Mouse (Mus musculus) stomach, embryonic 16.5 days (tissue): ENCODE measurements at regions not wholly inside any gene's neighbourhood (a gene's known extent, or its start where the extent isn't known, plus 50 kb on each side); places are given as distances from the start of the nearest gene placed in this dataset.

Experiments
- ATAC-seq: fragments of 200-750 bp; cut with Nextera tagmentation; 2 replicates; pipeline ENCODE4 v1.8.0; 2017; ENCODE audit warnings: moderate number of reproducible peaks, moderate TSS enrichment; ENCODE audit not compliant: insufficient read depth, low FRiP score
- H3K27ac ChIP-seq: fragments of 300-500 bp; sonication (generic); 2 replicates; pipeline ENCODE4 v1.5.1; 2014; ENCODE audit warnings: low read length
- H3K27me3 ChIP-seq: fragments of 300-500 bp; sonication (generic); 2 replicates; pipeline ENCODE4 v1.6.1; 2014; ENCODE audit warnings: low read length, control low read depth, mixed read lengths; ENCODE audit not compliant: control insufficient read depth, insufficient read depth
- H3K36me3 ChIP-seq: fragments of 300-500 bp; sonication (generic); 2 replicates; pipeline ENCODE4 v1.6.1; 2014; ENCODE audit warnings: low read length; ENCODE audit not compliant: control insufficient read depth, insufficient read depth
- H3K4me1 ChIP-seq: fragments of 300-500 bp; sonication (generic); 2 replicates; pipeline ENCODE4 v1.6.1; 2014; ENCODE audit warnings: low read length, control low read depth, mixed read lengths; ENCODE audit not compliant: control insufficient read depth, insufficient read depth
- H3K4me2 ChIP-seq: fragments of 300-500 bp; sonication (generic); 2 replicates; pipeline ENCODE4 v1.6.1; 2014; ENCODE audit warnings: low read depth, low read length, mixed read lengths
- H3K4me3 ChIP-seq: fragments of 300-500 bp; sonication (generic); replicated peaks from 2 replicates; pipeline ENCODE4 v1.5.1; 2014; ENCODE audit warnings: mild to moderate bottlenecking, low read length
- H3K9ac ChIP-seq: fragments of 300-500 bp; sonication (generic); 2 replicates; pipeline ENCODE4 v1.6.1; 2014; ENCODE audit warnings: low read length
- H3K9me3 ChIP-seq: fragments of 300-500 bp; sonication (generic); replicated peaks from 2 replicates; pipeline ENCODE4 v1.6.1; 2016; ENCODE audit warnings: low read length, control low read depth; ENCODE audit not compliant: control insufficient read depth
- WGBS: fragments of 180-500 bp; shearing (Covaris S2); extraction: QIAGEN DNeasy Blood & Tissue Kit; methylation state at CpG from one replicate; pipeline ENCODE4 v1.1.7; 2014; 5-methylcytosine and 5-hydroxymethylcytosine counted together

DNA sequence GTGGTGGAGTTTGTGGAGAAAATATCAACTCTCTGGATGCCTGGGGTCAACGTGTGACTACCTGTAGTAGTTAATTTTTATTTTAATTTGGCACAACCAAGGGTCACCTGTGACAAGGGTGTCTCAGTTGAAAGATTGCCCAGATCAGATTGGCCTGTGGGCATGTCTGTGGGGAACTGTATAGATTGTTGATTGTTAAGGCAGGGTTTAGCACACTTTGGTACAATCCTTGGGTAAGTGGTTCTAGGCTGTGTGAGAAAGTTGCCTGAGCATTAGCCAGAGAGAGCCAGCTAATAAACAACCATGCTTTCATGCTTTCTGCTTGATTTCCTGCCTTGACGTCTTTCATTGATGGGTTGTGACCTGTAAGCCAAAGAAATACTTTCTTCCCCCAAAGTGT is 229.3 kb downstream of the Tex36 start:
- Histone ChIP-seq H3K4me3 (no peak overlapping the region), H3K27me3 (no peaks in the 10 kb centered on the region), H3K4me2 (no peak overlapping the region), H3K27ac (no peak overlapping the region), H3K9ac (no peak overlapping the region), H3K36me3 (no peaks in the 10 kb centered on the region), H3K4me1 (no peaks in the 10 kb centered on the region), H3K9me3 (no peaks in the 10 kb centered on the region)
- no peak for ATAC-seq
- 54% methylated on average over 2 of the region's 2 CpGs for WGBS

DNA sequence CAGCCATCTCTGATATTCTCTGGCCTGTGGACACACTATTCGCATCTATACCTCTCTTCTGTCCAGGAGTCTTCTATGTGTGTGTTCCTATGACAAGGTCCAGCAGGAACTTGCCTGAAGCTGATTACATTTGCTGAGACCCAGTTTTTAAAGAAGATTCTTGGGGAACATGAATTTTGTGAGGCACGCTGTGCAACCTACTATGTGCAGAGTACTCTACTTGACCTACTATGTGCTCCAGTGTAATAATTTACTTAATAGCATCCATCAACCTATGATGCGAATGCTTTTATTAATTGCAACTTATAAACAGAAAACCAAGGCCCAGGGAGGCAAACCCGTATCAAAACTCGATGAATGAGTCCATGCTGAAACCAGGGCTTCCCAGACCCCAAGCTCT is 231.4 kb downstream of the Tex36 start:
- no peaks in the 10 kb centered on the region for H3K36me3 ChIP-seq
- no peak for ATAC-seq

DNA sequence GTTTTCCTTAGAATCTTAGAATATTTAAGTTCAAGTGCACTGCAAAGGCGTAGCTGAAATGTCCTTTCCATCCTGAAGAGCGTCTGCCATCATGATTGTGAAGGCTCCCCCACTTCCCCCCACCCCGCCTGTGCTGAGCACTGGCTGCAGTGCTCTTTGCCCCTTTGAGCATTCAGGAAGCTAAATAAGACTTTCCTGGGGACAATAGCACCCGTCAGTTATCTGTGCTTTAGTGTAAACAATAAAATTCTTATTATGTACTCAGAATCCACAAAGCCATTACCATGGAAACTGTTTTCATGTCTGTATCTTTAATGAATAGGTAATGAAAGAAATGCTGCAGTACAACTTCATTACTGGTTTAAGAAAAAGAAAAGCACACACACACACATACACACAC is 237.4 kb downstream of the Tex36 start:
- ATAC-seq: no peak
- no peak overlapping the region for H3K4me3 ChIP-seq
- H3K9me3 ChIP-seq: no peaks in the 10 kb centered on the region
- H3K27ac ChIP-seq: no peak overlapping the region
- H3K4me2 ChIP-seq: no peak overlapping the region
- H3K36me3 ChIP-seq: no peaks in the 10 kb centered on the region
- H3K9ac ChIP-seq: no peak overlapping the region
- WGBS: 29% methylated on average over 4 of the region's 4 CpGs
- H3K4me1 ChIP-seq: no peaks in the 10 kb centered on the region
- H3K27me3 ChIP-seq: no peaks in the 10 kb centered on the region

More for the DNA sequence above, 231.4 kb downstream of the Tex36 start:
- WGBS: 93% methylated on average over 5 of the region's 5 CpGs
- H3K27ac ChIP-seq: no peak overlapping the region
- no peaks in the 10 kb centered on the region for H3K9me3 ChIP-seq
- H3K27me3 ChIP-seq: no peaks in the 10 kb centered on the region
- no peaks in the 10 kb centered on the region for H3K4me1 ChIP-seq
- H3K4me3 ChIP-seq: no peak overlapping the region
- H3K4me2 ChIP-seq: no peak overlapping the region
- no peak overlapping the region for H3K9ac ChIP-seq

DNA sequence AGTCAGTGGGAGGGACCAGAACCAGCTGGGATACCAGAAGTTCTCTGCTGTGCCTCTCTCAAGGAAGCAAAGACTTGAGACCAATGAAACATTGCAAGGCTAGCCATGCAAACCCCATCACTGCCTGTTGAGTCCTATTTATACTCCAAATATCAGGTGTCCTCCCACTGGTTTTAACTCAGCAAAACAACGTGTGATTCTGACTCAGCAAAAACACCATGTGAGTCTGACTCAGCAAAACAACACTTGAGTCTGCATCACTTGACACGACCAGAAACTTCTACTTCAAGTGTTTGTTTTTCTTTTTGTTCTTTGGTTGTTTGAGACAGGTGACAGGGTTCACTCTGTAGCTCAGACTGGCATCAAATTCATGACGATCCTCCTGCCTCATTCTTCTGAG is 204.6 kb upstream of the Ctbp2 start:
- H3K27me3 ChIP-seq: no peaks in the 10 kb centered on the region
- 47% methylated on average over 3 of the region's 3 CpGs for WGBS
- H3K27ac ChIP-seq: no peak overlapping the region
- no peak for ATAC-seq
- no peaks in the 10 kb centered on the region for H3K4me1 ChIP-seq
- H3K9me3 ChIP-seq: no peaks in the 10 kb centered on the region
- H3K36me3 ChIP-seq: no peaks in the 10 kb centered on the region
- H3K4me3 ChIP-seq: no peak overlapping the region
- no peak overlapping the region for H3K9ac ChIP-seq
- H3K4me2 ChIP-seq: no peak overlapping the region

DNA sequence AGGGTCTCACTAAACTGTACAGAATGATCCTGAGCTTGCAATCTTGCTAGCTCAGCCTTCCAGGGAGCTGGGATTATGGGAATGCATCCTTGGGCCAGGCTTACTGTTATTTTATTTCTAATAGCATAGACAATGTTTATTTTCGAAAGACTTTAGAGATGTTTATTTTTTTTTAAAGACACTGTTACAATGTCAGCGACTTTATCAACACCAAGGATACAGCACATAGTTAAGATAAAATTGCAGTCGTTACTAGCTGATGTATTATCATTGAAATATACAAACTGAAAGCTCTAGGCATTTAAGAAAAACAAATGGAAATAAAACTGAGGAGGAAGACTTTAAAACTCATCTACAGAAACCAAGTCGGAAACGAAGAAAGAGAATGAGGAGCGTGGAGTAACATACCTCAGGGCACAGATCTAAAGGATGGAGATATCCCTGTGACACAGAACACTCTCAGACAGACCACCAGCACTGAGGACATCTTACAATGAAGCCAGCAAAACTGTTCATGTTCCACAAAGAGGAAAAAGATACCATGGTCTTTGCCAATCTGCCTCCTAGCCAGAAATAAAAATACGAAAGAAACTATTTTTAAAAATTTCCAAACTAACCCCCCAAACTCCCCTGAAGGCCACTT is 201.5 kb upstream of the Ctbp2 start:
- no peak overlapping the region for H3K4me3 ChIP-seq
- H3K9me3 ChIP-seq: no peaks in the 10 kb centered on the region
- H3K27me3 ChIP-seq: no peaks in the 10 kb centered on the region
- no peak overlapping the region for H3K27ac ChIP-seq
- H3K4me1 ChIP-seq: no peaks in the 10 kb centered on the region
- no peak overlapping the region for H3K9ac ChIP-seq
- H3K36me3 ChIP-seq: no peaks in the 10 kb centered on the region
- H3K4me2 ChIP-seq: no peak overlapping the region
- no peak for ATAC-seq
- 63% methylated on average over 7 of the region's 7 CpGs for WGBS

DNA sequence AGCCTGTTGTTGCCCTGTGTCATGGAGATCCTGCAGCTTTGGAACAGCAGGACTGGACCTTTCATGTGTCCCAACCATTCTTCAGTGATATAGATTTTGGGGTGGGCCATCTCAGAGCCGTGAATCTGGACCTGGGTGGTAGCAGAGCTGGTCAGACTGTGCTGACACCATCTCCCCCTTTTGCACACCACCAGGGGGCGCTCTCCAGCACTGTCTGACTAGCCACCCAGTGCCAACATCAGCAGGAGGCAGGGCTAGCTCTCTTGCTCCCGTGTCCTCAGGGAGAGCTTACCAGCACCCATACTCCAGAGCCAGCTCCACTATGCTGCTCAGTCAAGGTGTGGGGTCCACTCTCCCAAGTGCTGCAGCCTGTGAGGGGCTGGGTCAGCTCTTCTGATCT is 199.8 kb upstream of the Ctbp2 start:
- no peak for ATAC-seq
- Histone ChIP-seq H3K27me3 (no peaks in the 10 kb centered on the region), H3K4me2 (no peak overlapping the region), H3K9me3 (no peaks in the 10 kb centered on the region), H3K36me3 (no peaks in the 10 kb centered on the region), H3K27ac (no peak overlapping the region), H3K9ac (no peak overlapping the region), H3K4me1 (no peaks in the 10 kb centered on the region), H3K4me3 (no peak overlapping the region)
- 61% methylated on average over 3 of the region's 3 CpGs for WGBS

DNA sequence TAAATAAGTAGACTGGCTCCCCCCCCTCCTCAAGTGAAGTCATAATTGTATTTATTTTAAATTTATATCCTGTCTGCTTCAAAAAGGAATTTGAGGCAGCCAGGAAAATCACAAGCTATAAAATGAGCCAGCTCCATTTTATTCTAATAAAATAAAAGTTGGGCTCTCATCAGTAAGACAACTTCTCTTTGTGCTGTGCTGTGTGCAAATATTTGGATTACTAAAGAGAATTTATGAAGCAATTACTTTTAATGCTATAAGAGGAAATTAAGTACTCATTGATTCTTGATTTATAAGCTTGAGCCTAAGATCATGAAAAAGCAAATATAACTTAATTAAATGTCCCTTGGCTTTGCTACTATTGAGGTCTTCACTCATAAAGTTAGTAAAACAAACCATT is 193.4 kb upstream of the Ctbp2 start:
- no peaks in the 10 kb centered on the region for H3K27me3 ChIP-seq
- no peaks in the 10 kb centered on the region for H3K36me3 ChIP-seq
- ATAC-seq: no peak
- no peak overlapping the region for H3K27ac ChIP-seq
- H3K4me1 ChIP-seq: no peaks in the 10 kb centered on the region
- H3K4me2 ChIP-seq: no peak overlapping the region
- no peak overlapping the region for H3K4me3 ChIP-seq
- H3K9me3 ChIP-seq: no peaks in the 10 kb centered on the region
- no peak overlapping the region for H3K9ac ChIP-seq

DNA sequence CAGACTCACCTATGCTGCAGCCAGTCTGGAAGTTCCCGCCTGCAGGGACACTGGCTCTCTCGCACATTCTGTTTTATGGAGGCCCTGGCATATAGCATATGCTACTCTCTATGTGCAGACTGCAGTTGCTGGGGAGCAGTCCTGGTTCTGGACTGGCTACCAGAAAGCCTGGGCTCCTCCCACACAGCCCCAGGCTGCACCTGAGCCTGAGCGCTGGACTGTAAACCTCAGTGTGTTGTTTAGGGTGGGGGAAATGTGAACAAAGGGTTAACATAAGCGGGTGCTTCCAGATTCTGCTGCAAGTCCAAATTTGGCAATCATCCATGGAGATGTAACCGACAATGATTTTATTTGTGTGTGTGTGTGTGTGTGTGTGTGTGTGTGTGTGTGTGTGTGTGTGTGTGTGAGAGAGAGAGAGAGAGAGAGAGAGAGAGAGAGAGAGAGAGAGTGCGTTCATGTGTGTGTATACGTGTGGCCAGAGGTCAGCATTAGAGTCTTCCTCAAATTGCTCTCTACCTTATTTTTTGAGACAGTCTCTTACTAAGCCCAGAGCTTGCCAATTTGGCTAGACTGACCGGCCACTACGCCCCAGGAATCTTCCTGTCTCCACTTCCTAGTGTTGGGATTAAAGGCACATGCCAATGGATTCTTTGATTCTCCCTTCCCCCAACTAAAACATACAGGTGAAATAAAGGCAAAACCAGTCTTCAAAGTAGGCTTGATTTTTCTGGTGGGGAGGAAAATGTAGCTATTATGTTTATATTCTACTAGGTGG is 192.7 kb upstream of the Ctbp2 start:
- Histone ChIP-seq H3K9ac (no peak overlapping the region), H3K4me3 (no peak overlapping the region), H3K36me3 (no peaks in the 10 kb centered on the region), H3K4me1 (no peaks in the 10 kb centered on the region), H3K4me2 (no peak overlapping the region), H3K27me3 (no peaks in the 10 kb centered on the region), H3K27ac (no peak overlapping the region), H3K9me3 (no peaks in the 10 kb centered on the region)
- ATAC-seq: no peak
- WGBS: 53% methylated on average over 9 of the region's 9 CpGs

DNA sequence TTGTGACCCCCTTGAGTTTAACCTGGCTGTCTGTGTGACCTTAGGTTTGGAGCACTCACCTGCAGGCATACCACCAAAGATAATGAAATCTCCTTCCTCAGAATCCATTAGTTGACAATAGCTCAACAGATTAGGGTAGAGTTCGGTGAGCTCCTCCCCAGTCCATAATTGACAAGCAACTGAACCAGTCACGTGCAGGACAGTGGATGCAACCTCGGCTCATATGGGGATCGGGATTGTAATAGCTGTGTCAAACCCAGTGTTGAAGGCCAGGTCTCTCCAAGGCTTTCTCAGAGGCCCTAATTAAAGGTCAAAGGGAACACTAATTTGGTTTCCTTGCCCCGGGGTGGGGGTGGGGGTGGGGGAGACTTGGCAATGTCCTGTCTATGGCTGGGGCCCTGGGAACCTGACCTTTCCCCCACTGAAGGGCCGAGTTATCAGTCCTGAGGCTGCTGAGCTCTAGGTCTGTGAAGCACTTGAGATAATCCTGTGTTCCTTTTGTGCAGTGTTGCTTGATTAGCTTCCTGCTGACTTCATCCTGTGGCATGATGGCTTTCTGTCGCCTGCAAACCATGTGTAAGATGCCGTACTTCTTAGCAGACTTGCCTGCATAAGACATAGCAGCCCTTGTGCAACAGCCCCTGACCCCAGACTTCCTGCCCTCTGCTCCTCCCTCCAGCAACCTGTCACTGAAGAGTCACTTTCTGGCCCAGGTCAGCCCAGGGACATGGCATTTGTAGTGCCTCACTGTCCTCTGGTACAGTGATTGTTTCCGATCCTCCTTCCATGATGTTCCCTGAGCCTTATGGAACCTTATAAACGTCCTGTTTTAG is 191.3 kb upstream of the Ctbp2 start:
- H3K27me3 ChIP-seq: no peaks in the 10 kb centered on the region
- no peak for ATAC-seq
- WGBS: 57% methylated on average over 10 of the region's 10 CpGs
- H3K36me3 ChIP-seq: no peaks in the 10 kb centered on the region
- no peaks in the 10 kb centered on the region for H3K9me3 ChIP-seq
- no peak overlapping the region for H3K9ac ChIP-seq
- no peak overlapping the region for H3K27ac ChIP-seq
- no peak overlapping the region for H3K4me3 ChIP-seq
- no peaks in the 10 kb centered on the region for H3K4me1 ChIP-seq
- no peak overlapping the region for H3K4me2 ChIP-seq
